ENCODE assay signal across 16 mouse cellular contexts in genomic region chr9:71529960-71530359, GRCm38 (mm10). TPM values are rescaled to one million over a fixed set of nuclear protein-coding genes. Genes with fewer than 3 reads are reported as not detected.
DNase-seq lines count a peak whose midpoint lies in the region; ATAC-seq and TF ChIP-seq lines count a peak whose summit lies in the region.
"Had no signal": no experiment of that assay in that cellular context is flagged by ENCODE, and none has a peak within 500 bp of the region (broad histone marks: within the 10 kb centered on the region; RNA-seq: fewer than 3 reads in every experiment).

No protein-coding gene starts in this region.

- no peak overlapping the region for H3K27ac ChIP-seq in layer of hippocampus, adult 2 months
- no peak overlapping the region for H3K27ac ChIP-seq in hindbrain, embryonic 16.5 days (ENCODE audit: low read depth, low read length)
- H3K27ac ChIP-seq: forebrain, embryonic 13.5 days; left cerebral cortex, adult 2 months; neural tube, embryonic 15.5 days had no signal

- H3K4me1 ChIP-seq in hindbrain, embryonic 16.5 days (ENCODE audit: control insufficient read depth, insufficient read depth, low read depth, low read length): no peaks in the 10 kb centered on the region
- H3K4me1 ChIP-seq: forebrain, embryonic 13.5 days; neural tube, embryonic 15.5 days had no signal

- no peak for ATAC-seq in CD4-positive, CD25-positive, alpha-beta regulatory T cell, adult 4 months
- ATAC-seq in hindbrain, embryonic 16.5 days: no peak
- ATAC-seq: forebrain, embryonic 13.5 days had no signal

- no peaks in the 10 kb centered on the region for H3K9me3 ChIP-seq in hindbrain, embryonic 16.5 days (ENCODE audit: control insufficient read depth, low read length)
- H3K9me3 ChIP-seq: forebrain, embryonic 13.5 days; neural tube, embryonic 15.5 days had no signal

- H3K4me2 ChIP-seq in hindbrain, embryonic 16.5 days (ENCODE audit: low read length): no peak overlapping the region
- H3K4me2 ChIP-seq: forebrain, embryonic 13.5 days; neural tube, embryonic 15.5 days had no signal

- DNase-seq in CD4-positive, CD25-positive, alpha-beta regulatory T cell, adult 2 months (ENCODE audit: low read depth, low spot score): peak; percentile 7
- no peak for DNase-seq in layer of hippocampus, adult 2 months (ENCODE audit: low spot score in 2 of 2)
- no peak for DNase-seq in layer of hippocampus, adult 11-12 months (ENCODE audit: low spot score)
- DNase-seq in right cerebral cortex, postnatal 4 days: peak; percentile 8
- DNase-seq in right cerebral cortex, postnatal 10 days (ENCODE audit: low spot score in 2 of 2): no peak
- DNase-seq in testis, postnatal 14 days (ENCODE audit: low spot score): peak; percentile 27
- DNase-seq: cerebellum, adult 11-12 months; heart, postnatal 36 days; kidney, adult 18-20 months; right cerebral cortex, postnatal 25 days had no signal

- H3K27me3 ChIP-seq in hindbrain, embryonic 16.5 days (replicated peaks; ENCODE audit: control insufficient read depth, insufficient read depth, low read length): no peaks in the 10 kb centered on the region
- H3K27me3 ChIP-seq: forebrain, embryonic 13.5 days; neural tube, embryonic 15.5 days had no signal

- no peak overlapping the region for H3K9ac ChIP-seq in hindbrain, embryonic 16.5 days (ENCODE audit: low read depth, low read length)
- H3K9ac ChIP-seq: forebrain, embryonic 13.5 days; neural tube, embryonic 15.5 days had no signal

- WGBS in hindbrain, embryonic 16.5 days: 62% methylated on average over 2 of the region's 2 CpGs

- H3K4me3 ChIP-seq in layer of hippocampus, adult 2 months: no peak overlapping the region
- no peak overlapping the region for H3K4me3 ChIP-seq in hindbrain, embryonic 16.5 days (ENCODE audit: low read length)
- H3K4me3 ChIP-seq: forebrain, embryonic 13.5 days; left cerebral cortex, adult 2 months; megakaryocyte, embryonic 14.5 days; neural tube, embryonic 15.5 days had no signal

- TF ChIP-seq CTCF in layer of hippocampus, adult 2 months (conservative IDR thresholded peaks at IDR 0.05): peak; percentile 39

- H3K36me3 ChIP-seq in hindbrain, embryonic 16.5 days (ENCODE audit: control insufficient read depth, insufficient read depth, low read length): no peaks in the 10 kb centered on the region
- H3K36me3 ChIP-seq: neural tube, embryonic 15.5 days had no signal

RNA-seq across cellular contexts. Expression of gene Polr2m, which starts 44.2 kb away (rescaled TPM):
- polyA plus RNA-seq in CD4-positive, CD25-positive, alpha-beta regulatory T cell, adult 4 months (2017; shearing (Covaris generic)): 10 to 100 TPM; 16.9 to 25.4 TPM
- 100 to 1,000 TPM; 153 to 161 TPM for total RNA-seq in layer of hippocampus, adult 2 months (2021)
- 332 and 333 TPM in 2 replicates for polyA plus RNA-seq in hindbrain, embryonic 16.5 days (2015; fragmentation: Nextera tagmentation; extraction: Ambion mirVana)

Comparison
In these comparisons a context has a peak if more than half of its experiments do, and no peak if none do; other contexts are left out.
1. DNase-seq: peak in CD4-positive, CD25-positive, alpha-beta regulatory T cell, adult 2 months (single experiment), right cerebral cortex, postnatal 4 days (single experiment) and testis, postnatal 14 days (single experiment); none in layer of hippocampus, adult 2 months (0 of 2), layer of hippocampus, adult 11-12 months (single experiment) and right cerebral cortex, postnatal 10 days (0 of 2).
2. RNA of gene Polr2m, which starts 44.2 kb away (polyA plus RNA-seq): 332 to 333 TPM in hindbrain, embryonic 16.5 days; 16.9 to 25.4 TPM in CD4-positive, CD25-positive, alpha-beta regulatory T cell, adult 4 months; every median in the first group is over 10 times any median in the second.